Mouse (Mus musculus) ES-E14 (cell line): ENCODE data around the gene Glrx5.

Experiments used
- HCFC1 ChIP-seq: IDR thresholded peaks from 2 replicates; pipeline ENCODE4 v1.6.1; 2012; ENCODE audit warnings: low read length, inconsistent platforms, borderline replicate concordance; ENCODE audit not compliant: insufficient read depth
- ZNF384 ChIP-seq: IDR thresholded peaks from 2 replicates; pipeline ENCODE4 v1.6.1; 2012; ENCODE audit warnings: low read depth, low read length, inconsistent platforms

GRCm38 (mm10) chr12:105077232-105077631, 44.7 kb downstream of the Glrx5 start:
- no peak for TF ChIP-seq HCFC1
- no peak for TF ChIP-seq ZNF384
